Mouse (Mus musculus) ES-E14 (cell line): ENCODE data around the gene Lag3.

Source experiments
- CHD2 ChIP-seq: IDR thresholded peaks from 2 replicates; pipeline ENCODE4 v1.6.1; 2014; ENCODE audit warnings: mild to moderate bottlenecking, low read depth, low read length, inconsistent platforms
- HCFC1 ChIP-seq: IDR thresholded peaks from 2 replicates; pipeline ENCODE4 v1.6.1; 2012; ENCODE audit warnings: low read length, inconsistent platforms, borderline replicate concordance; ENCODE audit not compliant: insufficient read depth
- MAFK ChIP-seq: IDR thresholded peaks from 2 replicates; pipeline ENCODE4 v1.6.1; 2014; ENCODE audit warnings: mild to moderate bottlenecking, low read depth, low read length, inconsistent platforms; ENCODE audit not compliant: insufficient read depth
- ZC3H11A ChIP-seq: IDR thresholded peaks from 2 replicates; pipeline ENCODE4 v1.6.1; 2012; ENCODE audit warnings: low read depth, mild to moderate bottlenecking, inconsistent platforms, low read length, borderline replicate concordance
- ZNF384 ChIP-seq: IDR thresholded peaks from 2 replicates; pipeline ENCODE4 v1.6.1; 2012; ENCODE audit warnings: low read depth, low read length, inconsistent platforms

DNA sequence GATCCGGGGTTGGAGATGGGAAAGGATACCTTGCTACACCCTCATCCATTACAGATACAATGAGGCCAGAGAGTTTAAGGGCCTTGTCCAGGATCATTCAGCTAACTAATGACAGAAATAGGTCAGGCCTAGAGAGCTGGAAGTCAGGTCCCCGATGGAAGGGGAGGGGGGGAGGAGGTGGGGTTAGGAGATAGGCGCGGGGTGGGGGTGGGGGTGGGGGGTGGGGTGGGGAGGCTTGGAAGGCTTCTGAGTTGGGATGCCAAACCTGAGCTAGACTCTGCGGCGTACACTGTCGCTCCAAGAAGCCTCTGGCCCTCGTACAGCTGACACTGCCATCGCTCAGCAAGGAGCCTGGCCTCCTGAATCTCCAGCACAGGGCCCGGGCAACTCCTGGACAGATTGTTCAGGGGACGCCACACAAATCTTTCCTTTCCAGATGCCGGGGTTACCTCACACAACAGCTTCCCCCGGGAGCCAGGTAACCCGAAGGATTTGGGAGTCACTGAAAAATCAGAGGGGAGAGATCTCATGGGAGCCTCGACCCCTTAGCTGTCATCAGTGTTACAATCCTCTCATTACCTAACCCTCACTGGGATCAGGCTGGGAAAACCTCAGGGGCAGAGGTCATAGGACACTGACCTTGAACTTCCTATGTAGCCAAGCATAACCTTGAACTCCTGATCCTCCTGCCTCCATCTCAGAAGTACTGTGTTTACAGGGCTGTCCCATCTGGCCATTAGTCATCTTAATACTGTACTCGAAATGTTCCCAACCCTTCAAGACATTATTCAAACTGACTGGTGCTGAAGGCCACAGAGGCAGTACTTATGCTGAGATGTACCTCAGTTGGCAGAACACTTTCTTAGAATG, 6.3 kb downstream of the Lag3 start:
- no peak for TF ChIP-seq MAFK
- no peak for TF ChIP-seq CHD2
- no peak for TF ChIP-seq HCFC1
- no peak for TF ChIP-seq ZC3H11A
- TF ChIP-seq ZNF384 = no peak
